Mouse (Mus musculus) olfactory bulb, adult 2 months (tissue): ENCODE measurements around the gene Lrrc46.

Experiments
- CTCF ChIP-seq: fragments of 200-500 bp; IDR thresholded peaks from 2 replicates; pipeline ENCODE4 v1.5.1; 2012; ENCODE audit warnings: low read depth, mild to moderate bottlenecking, low read length, moderate library complexity; ENCODE audit not compliant: insufficient read depth
- POLR2A ChIP-seq: fragments of 200-500 bp; IDR thresholded peaks from 2 replicates; pipeline ENCODE4 v1.6.1; 2012; ENCODE audit warnings: mild to moderate bottlenecking, low read depth, low read length, moderate library complexity; ENCODE audit not compliant: insufficient read depth

DNA sequence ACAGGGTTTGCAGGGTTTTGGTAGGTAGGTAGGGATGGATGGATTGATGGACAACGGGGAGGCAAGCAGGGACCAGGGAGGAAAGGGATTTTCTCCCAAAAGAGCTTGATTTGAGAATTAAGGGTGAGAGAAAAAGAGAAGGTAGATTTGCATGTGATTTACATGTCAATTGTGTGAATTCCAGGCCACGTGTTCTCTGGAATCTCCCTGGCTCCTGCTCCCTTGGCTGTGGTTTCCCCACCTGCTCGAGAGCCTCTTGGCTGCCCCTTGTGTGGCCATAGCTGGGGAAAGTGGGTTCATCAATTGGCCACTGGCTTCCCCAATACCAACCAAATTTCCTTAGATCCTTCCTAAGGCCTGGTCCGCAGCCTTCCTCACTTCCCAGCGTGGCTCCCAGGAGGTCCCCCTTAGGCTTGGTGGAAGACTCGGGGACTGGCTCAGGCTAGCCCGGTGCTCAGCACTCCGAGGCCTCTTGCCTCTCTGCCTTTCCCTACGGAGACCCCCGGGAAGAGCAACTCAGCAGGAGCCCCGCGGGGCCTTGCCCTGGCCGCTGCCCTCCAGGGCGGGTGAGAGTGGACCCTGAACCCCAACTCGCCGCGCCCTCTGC, 44.3 kb downstream of the Lrrc46 start:
- TF ChIP-seq POLR2A (no peak), CTCF (no peak)
